Mouse (Mus musculus) thymus, postnatal 0 days (tissue): ENCODE data around the gene Pde4d. TPM values are rescaled to one million over a fixed set of nuclear protein-coding genes. Genes with fewer than 3 reads are reported as not detected.

Experiments
- DNase-seq: peaks from one replicate; pipeline ENCODE4 v3.0.0-alpha.2; 2015; ENCODE audit warnings: low spot score
- polyA plus RNA-seq: library from polyadenylated mRNA; unstranded; fragments of >200 nt; fragmentation: Nextera tagmentation; extraction: Ambion mirVana; gene quantifications from 2 replicates; pipeline ENCODE4 v1.2.1, GENCODE M21; 2015

The Pde4d gene
- polyA plus RNA-seq, 1 experiment from 2014 or later: 16.5 TPM

- DNase-seq: no peak
Measured at GRCm38 (mm10) chr13:109548771-109549555, 1099.2 kb downstream of the Pde4d start.

GRCm38 (mm10) chr13:109551836-109552235 is 1102.1 kb downstream of the Pde4d start:
- DNase-seq: no peak

GRCm38 (mm10) chr13:109555513-109555912 is 1105.8 kb downstream of the Pde4d start:
- DNase-seq: no peak

GRCm38 (mm10) chr13:109556853-109557252 is 1107.1 kb downstream of the Pde4d start:
- no peak for DNase-seq

GRCm38 (mm10) chr13:109558341-109559257 is 1108.9 kb downstream of the Pde4d start:
- DNase-seq: peak; percentile 20

GRCm38 (mm10) chr13:109560261-109560660 is 1110.5 kb downstream of the Pde4d start:
- DNase-seq: no peak

GRCm38 (mm10) chr13:109568638-109569468 is 1119.1 kb downstream of the Pde4d start:
- no peak for DNase-seq

GRCm38 (mm10) chr13:109569491-109569890 is 1119.7 kb downstream of the Pde4d start:
- no peak for DNase-seq

GRCm38 (mm10) chr13:109576725-109577124 is 1127.0 kb downstream of the Pde4d start:
- DNase-seq: no peak

GRCm38 (mm10) chr13:109577454-109577853 is 1127.7 kb downstream of the Pde4d start:
- DNase-seq: no peak

GRCm38 (mm10) chr13:109577901-109578300 is 1128.2 kb downstream of the Pde4d start:
- DNase-seq: no peak

- no peak for DNase-seq
Measured at GRCm38 (mm10) chr13:109581284-109582070, 1131.7 kb downstream of the Pde4d start.

GRCm38 (mm10) chr13:109590048-109590447 is 1140.3 kb downstream of the Pde4d start:
- no peak for DNase-seq

GRCm38 (mm10) chr13:109592192-109592797 is 1142.5 kb downstream of the Pde4d start:
- no peak for DNase-seq

- DNase-seq: no peak
Measured at GRCm38 (mm10) chr13:109599711-109600110, 1150.0 kb downstream of the Pde4d start.

- no peak for DNase-seq
Measured at GRCm38 (mm10) chr13:109604017-109604416, 1154.3 kb downstream of the Pde4d start.

GRCm38 (mm10) chr13:109605140-109605539 is 1155.4 kb downstream of the Pde4d start:
- DNase-seq: no peak

GRCm38 (mm10) chr13:109609106-109609804 is 1159.5 kb downstream of the Pde4d start:
- DNase-seq: no peak

- peak; percentile 40 for DNase-seq
Measured at GRCm38 (mm10) chr13:109609805-109610187, 1160.0 kb downstream of the Pde4d start.
